Mouse (Mus musculus): Measurements from ENCODE around the gene Crb2.

DNA sequence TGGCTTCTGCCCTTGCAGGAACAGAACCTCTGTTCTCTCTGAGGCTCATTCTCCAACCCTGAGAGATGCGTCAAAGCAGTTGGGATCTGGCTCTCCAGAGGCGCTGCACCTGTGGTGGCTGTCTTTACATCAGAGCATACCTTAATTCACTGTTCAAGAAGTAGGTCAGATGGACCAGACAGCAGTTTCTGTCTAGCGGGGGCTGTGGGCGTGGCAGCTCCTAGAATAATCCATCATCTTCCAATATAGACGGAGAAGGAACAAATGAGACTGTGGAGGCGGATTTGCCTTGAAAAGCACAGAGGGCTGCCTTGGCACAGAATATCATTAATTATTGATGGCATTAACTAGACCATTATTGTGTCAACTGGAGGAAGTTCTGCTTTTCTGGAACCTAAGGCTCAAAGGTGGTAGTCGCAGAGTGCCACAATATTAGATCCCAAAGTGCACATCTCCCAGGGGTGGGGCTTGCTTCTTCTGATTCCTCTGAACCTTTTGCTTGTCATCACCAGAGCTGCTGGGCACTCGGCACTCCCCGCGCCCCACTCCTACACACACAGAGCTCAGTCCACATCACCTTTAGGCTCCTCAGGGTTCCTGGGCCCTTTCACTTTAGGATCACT, 31.2 kb upstream of the Crb2 start:
- TF ChIP-seq CTCF (IDR thresholded peaks at IDR 0.05; ENCODE audit: low read depth, low read length) (no peak), POLR2A (IDR thresholded peaks at IDR 0.05; ENCODE audit: extremely low read depth, insufficient read depth, low read length) (no peak)

All from liver, adult 2 months (tissue).